ENCODE assay signal across 8 mouse cellular contexts in genomic region chr2:118199867-118200266, GRCm38 (mm10). TPM values are rescaled to one million over a fixed set of nuclear protein-coding genes. Genes with fewer than 3 reads are reported as not detected.
DNase-seq lines count a peak whose midpoint lies in the region; ATAC-seq lines count a peak whose summit lies in the region.

No protein-coding gene starts in this region.

- no peak for ATAC-seq in hindbrain, embryonic 13.5 days (ENCODE audit: low FRiP score)
- 0 out of 2 replicates have a peak, but pooled peaks have one; percentile 59 for ATAC-seq in intestine, embryonic 15.5 days
- 0 out of 2 replicates have a peak, but pooled peaks have one; percentile 46 for ATAC-seq in midbrain, embryonic 15.5 days (replicated peaks)

- H3K9ac ChIP-seq in hindbrain, embryonic 13.5 days: no peak overlapping the region
- no peak overlapping the region for H3K9ac ChIP-seq in intestine, embryonic 15.5 days
- H3K9ac ChIP-seq in midbrain, embryonic 15.5 days: no peak overlapping the region

- H3K9me3 ChIP-seq in hindbrain, embryonic 10.5 days: no peaks in the 10 kb centered on the region
- H3K9me3 ChIP-seq in hindbrain, embryonic 13.5 days: no peaks in the 10 kb centered on the region
- H3K9me3 ChIP-seq in intestine, embryonic 15.5 days: no peaks in the 10 kb centered on the region
- H3K9me3 ChIP-seq in midbrain, embryonic 15.5 days: no peaks in the 10 kb centered on the region

- no peak overlapping the region for H3K4me3 ChIP-seq in hindbrain, embryonic 10.5 days
- H3K4me3 ChIP-seq in hindbrain, embryonic 13.5 days: no peak overlapping the region
- no peak overlapping the region for H3K4me3 ChIP-seq in intestine, embryonic 15.5 days (replicated peaks)
- no peak overlapping the region for H3K4me3 ChIP-seq in midbrain, embryonic 15.5 days

- no peak overlapping the region for H3K4me2 ChIP-seq in hindbrain, embryonic 13.5 days
- no peak overlapping the region for H3K4me2 ChIP-seq in intestine, embryonic 15.5 days (replicated peaks)
- H3K4me2 ChIP-seq in midbrain, embryonic 15.5 days: no peak overlapping the region

- 10% methylated on average over 5 of the region's 5 CpGs for WGBS in hindbrain, embryonic 10.5 days
- WGBS in hindbrain, embryonic 13.5 days: 8% methylated on average over 5 of the region's 5 CpGs
- WGBS in intestine, embryonic 15.5 days: 13% methylated on average over 5 of the region's 5 CpGs
- 6% methylated on average over 5 of the region's 5 CpGs for WGBS in midbrain, embryonic 15.5 days

- peak; percentile 84 for DNase-seq in hindbrain, embryonic 10.5 days (ENCODE audit: low spot score)
- peak; percentile 91 to 93 for DNase-seq in cerebellum, postnatal 10 days
- DNase-seq in frontal cortex, postnatal 14 days (ENCODE audit: low spot score in 2 of 2): peak; percentile 47 to 73
- peak; percentile 33 to 82 for DNase-seq in left cerebral cortex, adult 9 months (ENCODE audit: low spot score in 2 of 2)
- DNase-seq in spleen, postnatal 36 days (ENCODE audit: low spot score in 2 of 2): peak; percentile 58 to 65

- no peaks in the 10 kb centered on the region for H3K36me3 ChIP-seq in hindbrain, embryonic 10.5 days
- no peaks in the 10 kb centered on the region for H3K36me3 ChIP-seq in hindbrain, embryonic 13.5 days
- no peaks in the 10 kb centered on the region for H3K36me3 ChIP-seq in intestine, embryonic 15.5 days
- no peaks in the 10 kb centered on the region for H3K36me3 ChIP-seq in midbrain, embryonic 15.5 days (replicated peaks)

- H3K27ac ChIP-seq in hindbrain, embryonic 10.5 days: peak overlapping the region; percentile 56; the same call in 1 of the 2 replicates
- no peak overlapping the region for H3K27ac ChIP-seq in hindbrain, embryonic 13.5 days
- H3K27ac ChIP-seq in intestine, embryonic 15.5 days: no peak overlapping the region
- no peak overlapping the region for H3K27ac ChIP-seq in midbrain, embryonic 15.5 days

- no peaks in the 10 kb centered on the region for H3K27me3 ChIP-seq in hindbrain, embryonic 10.5 days (ENCODE audit: insufficient read depth, poor library complexity, severe bottlenecking)
- H3K27me3 ChIP-seq in hindbrain, embryonic 13.5 days: 0 out of 2 replicates have a peak, but pooled peaks cover 4% of the 10 kb centered on the region
- no peaks in the 10 kb centered on the region for H3K27me3 ChIP-seq in intestine, embryonic 15.5 days (replicated peaks)
- H3K27me3 ChIP-seq in midbrain, embryonic 15.5 days (replicated peaks): no peaks in the 10 kb centered on the region

- H3K4me1 ChIP-seq in hindbrain, embryonic 10.5 days (replicated peaks): peaks cover 38% of the 10 kb centered on the region
- H3K4me1 ChIP-seq in hindbrain, embryonic 13.5 days (replicated peaks): peaks cover 31% of the 10 kb centered on the region
- no peaks in the 10 kb centered on the region for H3K4me1 ChIP-seq in intestine, embryonic 15.5 days (replicated peaks)
- H3K4me1 ChIP-seq in midbrain, embryonic 15.5 days: peaks cover 26% of the 10 kb centered on the region

RNA-seq across cellular contexts. Expression of gene Fsip1, which starts 56.9 kb away (rescaled TPM):
- 3.1 and 3.2 TPM in 2 replicates for polyA plus RNA-seq in hindbrain, embryonic 10.5 days (2016; fragmentation: Nextera tagmentation; extraction: Ambion mirVana)
- 2.5 and 3.2 TPM in 2 replicates for polyA plus RNA-seq in hindbrain, embryonic 13.5 days (2015; fragmentation: Nextera tagmentation; extraction: Ambion mirVana)
- polyA plus RNA-seq in intestine, embryonic 15.5 days (2015; fragmentation: Nextera tagmentation; extraction: Ambion mirVana): 0.14 and 0.19 TPM in 2 replicates
- polyA plus RNA-seq in midbrain, embryonic 15.5 days (2015; fragmentation: Nextera tagmentation; extraction: Ambion mirVana): 3.0 and 3.1 TPM in 2 replicates
